Comparison of ENCODE assay signal across 26 mouse cellular contexts in genomic region chr11:76520889-76521288, GRCm38 (mm10).
"Had no signal": no experiment of that assay in that cellular context is flagged by ENCODE, and none has a peak within 500 bp of the region (broad histone marks: within the 10 kb centered on the region; RNA-seq: fewer than 3 reads in every experiment).

No protein-coding gene starts in this region.

- H3K27ac ChIP-seq: gastrocnemius, adult 2 months; heart, adult 2 months; hindbrain, embryonic 10.5 days; hindbrain, embryonic 12.5 days; hindbrain, embryonic 14.5 days; intestine, embryonic 15.5 days; left cerebral cortex, adult 2 months; limb, embryonic 10.5 days; limb, embryonic 12.5 days; liver, embryonic 13.5 days had no signal

- H3K4me3 ChIP-seq: gastrocnemius, adult 2 months; heart, adult 2 months; hindbrain, embryonic 10.5 days; hindbrain, embryonic 12.5 days; intestine, embryonic 15.5 days; left cerebral cortex, adult 2 months; limb, embryonic 10.5 days; limb, embryonic 12.5 days; liver, embryonic 13.5 days had no signal

- H3K36me3 ChIP-seq: hindbrain, embryonic 12.5 days; intestine, embryonic 15.5 days; liver, embryonic 13.5 days had no signal

- H3K27me3 ChIP-seq: hindbrain, embryonic 12.5 days; intestine, embryonic 15.5 days; limb, embryonic 12.5 days; liver, embryonic 13.5 days had no signal

- H3K4me2 ChIP-seq: heart, embryonic 11.5 days; hindbrain, embryonic 12.5 days; hindbrain, embryonic 14.5 days; intestine, embryonic 15.5 days; limb, embryonic 12.5 days; liver, embryonic 11.5 days; liver, embryonic 13.5 days had no signal

- ATAC-seq: hindbrain, embryonic 16.5 days; inflammation-experienced regulatory T-cells, adult 6 months; intestine, embryonic 15.5 days; intestine, postnatal 0 days had no signal

- H3K9ac ChIP-seq: hindbrain, embryonic 12.5 days; hindbrain, embryonic 14.5 days; intestine, embryonic 15.5 days; limb, embryonic 12.5 days; liver, embryonic 13.5 days had no signal

- H3K4me1 ChIP-seq: liver, embryonic 13.5 days had no signal

- DNase-seq: gastrocnemius, adult 2 months; gastrocnemius, postnatal 10 days; gastrocnemius, postnatal 25 days; heart, adult 2 months; heart, postnatal 10 days; heart, postnatal 4 days; kidney, adult 18-20 months; kidney, adult 9 months; kidney, postnatal 10 days; kidney, postnatal 25 days; kidney, postnatal 4 days; layer of hippocampus, adult 9-11 months; liver; liver, embryonic 13.5 days had no signal

- H3K9me3 ChIP-seq: hindbrain, embryonic 10.5 days; hindbrain, embryonic 12.5 days; intestine, embryonic 15.5 days; limb, embryonic 10.5 days; limb, embryonic 12.5 days; liver, embryonic 13.5 days had no signal
